Mouse (Mus musculus) kidney, postnatal 25 days (tissue): Measurements from ENCODE around the gene Nhp2.

Experiments
- DNase-seq, 2 experiments: peaks; one replicate each; pipeline ENCODE4 v3.0.0; 2021; ENCODE audit warnings: mixed read lengths in 2 of 2

Gene Nhp2

GRCm38 (mm10) chr11:51619409-51620060 lies at the start of gene Nhp2:
Nhp2 (plus strand) TSS chr11:51619735.
- DNase-seq = peak; percentile 97 to 99

- no peak for DNase-seq
Observed at GRCm38 (mm10) chr11:51576454-51576853, 43.1 kb upstream of the Nhp2 start.

- no peak for DNase-seq
Observed at GRCm38 (mm10) chr11:51577587-51577986, 41.9 kb upstream of the Nhp2 start.

GRCm38 (mm10) chr11:51579024-51579423 lies 40.5 kb upstream of the Nhp2 start:
- DNase-seq = no peak

- peak; percentile 86 to 91 for DNase-seq
Observed at GRCm38 (mm10) chr11:51582713-51583112, 36.8 kb upstream of the Nhp2 start.

- no peak for DNase-seq
Observed at GRCm38 (mm10) chr11:51584057-51584430, 35.5 kb upstream of the Nhp2 start.

- DNase-seq = peak; percentile 97 to 98
Observed at GRCm38 (mm10) chr11:51584431-51585248, 34.9 kb upstream of the Nhp2 start, which contains the start of gene Phykpl. Phykpl (plus strand) TSS chr11:51584757.

GRCm38 (mm10) chr11:51585608-51586252 lies 33.8 kb upstream of the Nhp2 start:
- peak in 1 of 2 experiments; percentile 66 for DNase-seq

- no peak for DNase-seq
Observed at GRCm38 (mm10) chr11:51586411-51586810, 33.1 kb upstream of the Nhp2 start.

- DNase-seq = no peak
Observed at GRCm38 (mm10) chr11:51587059-51587458, 32.5 kb upstream of the Nhp2 start.

GRCm38 (mm10) chr11:51588833-51589232 lies 30.7 kb upstream of the Nhp2 start:
- DNase-seq = no peak

- no peak for DNase-seq
Observed at GRCm38 (mm10) chr11:51590002-51590401, 29.5 kb upstream of the Nhp2 start.

- peak; percentile 40 to 63 for DNase-seq
Observed at GRCm38 (mm10) chr11:51591168-51591567, 28.4 kb upstream of the Nhp2 start.

GRCm38 (mm10) chr11:51591915-51592314 lies 27.6 kb upstream of the Nhp2 start:
- DNase-seq = no peak

GRCm38 (mm10) chr11:51593368-51593767 lies 26.2 kb upstream of the Nhp2 start:
- DNase-seq = no peak

- DNase-seq = no peak
Observed at GRCm38 (mm10) chr11:51593849-51594248, 25.7 kb upstream of the Nhp2 start.

- no peak for DNase-seq
Observed at GRCm38 (mm10) chr11:51594715-51595350, 24.7 kb upstream of the Nhp2 start.

GRCm38 (mm10) chr11:51595459-51596083 lies 24.0 kb upstream of the Nhp2 start:
- no peak for DNase-seq

- DNase-seq = no peak
Observed at GRCm38 (mm10) chr11:51597553-51597952, 22.0 kb upstream of the Nhp2 start.

GRCm38 (mm10) chr11:51602253-51602652 lies 17.3 kb upstream of the Nhp2 start:
- DNase-seq = no peak

GRCm38 (mm10) chr11:51605602-51606446 lies 13.7 kb upstream of the Nhp2 start:
- peak; percentile 93 to 97 for DNase-seq
